Mouse (Mus musculus): ENCODE measurements around the gene Arhgap8. TPM values are rescaled to one million over a fixed set of nuclear protein-coding genes. Genes with fewer than 3 reads are reported as not detected.

The Arhgap8 gene
- polyA plus RNA-seq, 1 experiment from 2014 or later = 2.5 TPM

GRCm38 (mm10) chr15:84818284-84818683, 98.4 kb downstream of the Arhgap8 start:
- H3K36me3 ChIP-seq = peaks cover 5% of the 10 kb centered on the region; the same call in 1 of the 2 replicates

DNA sequence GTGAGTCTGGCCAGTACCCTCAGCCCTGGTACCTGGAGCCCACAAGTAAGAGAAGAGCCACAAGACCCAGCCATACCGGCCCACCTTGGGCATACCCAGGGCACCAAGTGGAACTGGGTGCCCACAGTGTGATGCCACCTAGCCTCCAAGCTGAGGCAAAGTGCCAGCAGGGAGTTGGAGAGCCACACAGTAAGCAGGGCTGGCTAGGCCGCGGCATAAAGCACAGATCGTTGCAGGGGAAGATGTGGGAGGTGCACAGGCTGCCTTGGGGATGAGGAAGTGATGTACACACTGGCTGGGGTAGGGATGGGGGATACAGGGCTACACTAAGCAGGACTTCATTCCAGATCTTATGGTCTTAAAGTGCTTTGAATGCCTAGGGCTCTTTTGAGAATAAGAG, 101.0 kb downstream of the Arhgap8 start:
- Histone ChIP-seq H3K4me1 (peaks cover 16% of the 10 kb centered on the region), H3K36me3 (peaks cover 5% of the 10 kb centered on the region; the same call in 1 of the 2 replicates), H3K27ac (no peak overlapping the region), H3K4me2 (replicated peaks) (no peak overlapping the region), H3K9ac (no peak overlapping the region), H3K27me3 (no peaks in the 10 kb centered on the region), H3K9me3 (replicated peaks) (no peaks in the 10 kb centered on the region), H3K4me3 (no peak overlapping the region)
- ATAC-seq (ENCODE audit: low FRiP score) = no peak
- WGBS = 92% methylated on average over 4 of the region's 4 CpGs

More at GRCm38 (mm10) chr15:84818284-84818683, 98.4 kb downstream of the Arhgap8 start:
- H3K9ac ChIP-seq = no peak overlapping the region
- 69% methylated on average over 11 of the region's 11 CpGs for WGBS
- no peak overlapping the region for H3K27ac ChIP-seq
- no peak overlapping the region for H3K4me2 ChIP-seq (replicated peaks)
- ATAC-seq (ENCODE audit: low FRiP score) = no peak
- H3K27me3 ChIP-seq = no peaks in the 10 kb centered on the region
- no peak overlapping the region for H3K4me3 ChIP-seq
- H3K4me1 ChIP-seq = peaks cover 39% of the 10 kb centered on the region
- no peaks in the 10 kb centered on the region for H3K9me3 ChIP-seq (replicated peaks)

Other genes starting within 250 kb of the Arhgap8 start
- 48.9 and 52.5 TPM in 2 replicates for gene Rtl6, start 162.2 kb upstream of the Arhgap8 start, polyA plus RNA-seq (2016; fragmentation: Nextera tagmentation; extraction: Ambion mirVana)
- 17.9 and 19.4 TPM in 2 replicates for gene Prr5, start 50.4 kb upstream of the Arhgap8 start, polyA plus RNA-seq (2016; fragmentation: Nextera tagmentation; extraction: Ambion mirVana)
- 16.5 and 18.0 TPM in 2 replicates for gene Phf21b, start 136.0 kb downstream of the Arhgap8 start, polyA plus RNA-seq (2016; fragmentation: Nextera tagmentation; extraction: Ambion mirVana)
- 0.77 and 0.88 TPM in 2 replicates for gene Gm29666, start 200.0 kb downstream of the Arhgap8 start, polyA plus RNA-seq (2016; fragmentation: Nextera tagmentation; extraction: Ambion mirVana)
- gene Nup50, start 203.4 kb downstream of the Arhgap8 start, polyA plus RNA-seq (2016; fragmentation: Nextera tagmentation; extraction: Ambion mirVana) = 56.4 and 58.0 TPM in 2 replicates